Mouse (Mus musculus): ENCODE data around the gene Mad2l2. TPM values are rescaled to one million over a fixed set of nuclear protein-coding genes. Genes with fewer than 3 reads are reported as not detected.

Mad2l2 gene
- 7.3 and 8.6 TPM in 2 replicates for total RNA-seq (2015; ENCODE audit: low replicate concordance)
- 3.4 and 7.1 TPM in 2 replicates for total RNA-seq (2017; ENCODE audit: low replicate concordance)

DNA sequence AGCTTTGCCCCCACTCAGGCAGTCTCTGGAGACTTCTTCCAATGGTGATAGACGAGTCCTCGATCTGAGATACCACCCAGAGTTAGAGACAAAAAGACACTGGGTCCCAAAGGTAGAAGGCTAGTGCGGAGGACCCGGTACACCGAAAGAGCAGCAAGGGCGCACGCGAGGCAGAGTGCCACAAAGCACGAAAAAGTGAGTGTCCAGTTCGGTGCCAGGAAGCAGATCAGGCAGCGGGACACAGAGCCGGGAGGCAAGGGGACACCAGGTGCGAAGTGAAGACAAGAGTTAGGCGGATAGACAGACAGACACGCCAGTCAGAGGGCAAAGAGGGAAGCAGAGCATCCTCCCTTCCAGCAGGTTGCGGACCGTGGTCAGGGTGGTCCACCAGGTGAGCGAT, at the start of gene Mad2l2:
Mad2l2 (plus strand) TSS at position 252 of the 400 bp plus-strand sequence.
- no peak for ATAC-seq (replicated peaks; ENCODE audit: low FRiP score, poor library complexity, severe bottlenecking)

GRCm38 (mm10) chr4:148080597-148080973, 49.6 kb upstream of the Mad2l2 start:
- no peak for ATAC-seq (replicated peaks; ENCODE audit: low FRiP score, poor library complexity, severe bottlenecking)

GRCm38 (mm10) chr4:148081201-148081600, 49.0 kb upstream of the Mad2l2 start:
- no peak for ATAC-seq (replicated peaks; ENCODE audit: low FRiP score, poor library complexity, severe bottlenecking)

DNA sequence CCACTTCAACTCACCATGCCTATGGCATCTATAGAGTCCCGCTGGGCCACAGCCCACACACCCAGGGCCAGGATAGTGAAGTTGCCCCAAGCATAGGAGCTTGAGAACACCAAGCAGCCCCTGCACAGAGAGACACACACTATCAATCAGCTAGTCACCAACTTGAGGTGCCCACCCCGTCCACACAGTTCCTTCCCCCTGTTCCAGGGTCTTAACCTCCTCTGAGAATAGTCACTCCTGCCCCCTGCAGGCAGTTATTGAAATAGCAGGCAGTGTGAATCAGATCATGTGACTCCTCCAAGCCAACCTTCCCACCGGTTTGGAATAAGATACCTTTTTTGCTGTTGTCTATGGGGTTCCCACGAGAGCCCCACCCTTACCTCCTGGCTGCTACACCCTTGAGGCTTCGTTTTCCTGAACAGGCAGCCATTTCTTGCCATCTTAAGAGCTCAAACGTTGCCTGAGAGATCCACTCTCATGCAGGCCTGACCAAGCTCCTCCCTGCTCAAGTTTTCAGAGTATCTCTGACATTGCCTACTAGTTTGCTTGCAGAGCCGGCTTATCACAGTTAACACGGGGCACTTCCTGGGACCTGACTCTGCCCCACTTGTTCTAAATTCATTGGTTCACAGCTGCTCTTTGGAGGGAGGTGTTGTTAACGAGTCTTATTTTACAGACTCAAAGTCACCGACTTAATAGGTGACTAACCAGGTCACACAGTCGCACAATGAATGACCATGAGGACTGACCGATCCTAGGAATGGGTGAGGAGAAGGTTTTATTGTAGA, 47.7 kb upstream of the Mad2l2 start:
- ATAC-seq (replicated peaks; ENCODE audit: low FRiP score, poor library complexity, severe bottlenecking), result peak; percentile 62

GRCm38 (mm10) chr4:148083176-148083899, 46.8 kb upstream of the Mad2l2 start:
- ATAC-seq (replicated peaks; ENCODE audit: low FRiP score, poor library complexity, severe bottlenecking), result no peak

- no peak for ATAC-seq (replicated peaks; ENCODE audit: low FRiP score, poor library complexity, severe bottlenecking)
These were observed 45.9 kb upstream of the Mad2l2 start for GRCm38 (mm10) chr4:148084261-148084714.

DNA sequence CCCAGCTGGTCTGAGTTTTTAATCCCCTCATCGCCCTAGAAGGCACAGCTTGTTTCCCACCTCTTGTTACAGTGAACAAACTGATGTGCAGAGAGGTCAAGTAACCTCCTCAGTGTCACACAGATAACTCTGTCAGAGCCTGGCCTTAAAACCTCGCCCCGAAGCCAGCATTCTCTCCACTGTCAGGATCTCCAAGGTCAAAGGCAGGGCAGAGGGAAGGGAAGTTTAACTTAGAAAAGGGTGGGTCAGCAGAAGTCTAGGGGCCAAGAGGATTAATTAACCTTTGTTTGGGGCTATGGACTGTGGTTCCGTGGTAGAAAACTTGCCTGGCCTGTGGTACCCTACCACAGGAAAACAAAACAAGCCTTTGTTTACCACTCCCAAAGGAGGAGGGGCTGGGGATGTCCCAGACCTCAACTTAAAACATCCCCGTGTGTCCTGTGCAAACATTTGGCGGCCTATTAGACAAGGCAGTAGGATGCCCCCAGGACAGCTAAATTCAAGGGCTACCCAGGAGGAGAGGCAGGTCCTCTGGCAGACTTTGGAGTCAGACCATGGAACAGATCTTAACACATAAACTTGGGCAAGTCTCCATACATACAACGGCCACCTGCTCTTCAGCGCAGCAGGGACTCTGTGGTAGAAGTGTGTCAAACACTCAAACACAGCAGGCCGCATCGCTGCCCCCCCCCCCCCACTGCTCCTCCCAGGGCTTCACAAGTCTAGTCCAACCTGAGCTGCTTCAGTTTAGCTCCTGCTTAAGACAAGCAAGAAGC, 44.9 kb upstream of the Mad2l2 start:
- no peak for ATAC-seq (replicated peaks; ENCODE audit: low FRiP score, poor library complexity, severe bottlenecking)

DNA sequence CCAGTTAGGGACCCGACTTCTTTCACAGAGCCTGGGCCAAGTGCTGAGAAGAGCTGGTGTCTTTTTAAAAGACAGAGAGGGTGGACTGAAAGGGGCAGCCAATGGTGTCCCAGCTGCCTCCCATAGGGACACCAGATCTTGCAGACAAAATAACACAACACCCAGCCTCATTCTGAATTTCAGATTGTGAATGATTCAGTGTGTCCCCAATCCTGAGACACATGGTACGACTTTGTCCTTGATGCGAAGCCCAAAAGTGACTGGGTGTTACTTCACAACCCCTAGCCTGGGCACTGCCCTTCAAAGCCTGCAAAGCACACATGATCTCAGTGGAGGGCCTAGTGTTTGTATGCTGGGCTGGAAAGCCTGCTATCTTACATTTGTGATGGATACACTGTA, 44.3 kb upstream of the Mad2l2 start:
- no peak for ATAC-seq (replicated peaks; ENCODE audit: low FRiP score, poor library complexity, severe bottlenecking)

DNA sequence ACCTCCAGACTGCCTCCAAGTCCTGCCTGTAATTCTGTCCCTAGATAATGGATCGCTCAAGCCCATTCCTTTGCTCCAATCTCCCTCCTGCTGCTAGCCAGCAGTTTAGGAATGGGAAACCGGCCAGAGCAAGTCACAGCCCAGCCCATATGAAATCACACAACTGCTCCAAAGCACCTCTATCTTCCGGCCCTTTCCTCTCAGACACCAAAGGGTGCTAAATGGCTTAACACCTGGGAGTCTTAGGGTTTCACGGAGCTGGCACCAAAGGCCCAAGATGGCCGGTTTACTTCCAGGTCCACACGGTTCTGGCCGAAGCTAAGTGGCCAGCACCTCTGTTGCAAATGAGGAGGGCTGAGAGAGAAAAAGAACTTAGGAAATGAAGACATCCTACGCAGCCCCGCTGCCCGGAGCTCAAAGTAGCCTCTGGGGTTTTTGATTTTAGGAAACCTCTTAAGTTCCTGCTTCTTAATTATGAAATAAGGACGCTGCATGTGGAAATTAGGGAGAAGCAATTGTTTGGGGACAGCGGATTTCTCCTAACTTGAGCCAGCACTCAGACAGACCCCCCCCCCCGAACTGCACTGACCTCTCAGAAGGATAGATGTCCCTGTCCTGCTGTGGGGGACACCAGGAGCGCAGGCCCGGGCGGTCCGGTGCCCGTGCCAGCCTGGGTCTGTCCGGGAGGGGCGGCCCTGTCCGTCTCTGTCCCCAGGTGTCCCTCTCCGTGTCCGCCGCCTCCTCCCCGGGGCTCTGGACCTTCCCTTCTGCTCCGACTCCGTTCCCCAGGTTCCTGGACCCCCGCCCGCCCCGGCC, 42.9 kb upstream of the Mad2l2 start:
- ATAC-seq (replicated peaks; ENCODE audit: low FRiP score, poor library complexity, severe bottlenecking), result peak; percentile 8; the same call in 1 of the 2 replicates

- ATAC-seq (replicated peaks; ENCODE audit: low FRiP score, poor library complexity, severe bottlenecking), result peak; percentile 90
These were observed 42.2 kb upstream of the Mad2l2 start, which contains the start of gene Agtrap for GRCm38 (mm10) chr4:148087907-148088527. Agtrap (minus strand) TSS chr4:148088031.

GRCm38 (mm10) chr4:148089166-148089565, 41.0 kb upstream of the Mad2l2 start:
- no peak for ATAC-seq (replicated peaks; ENCODE audit: low FRiP score, poor library complexity, severe bottlenecking)

DNA sequence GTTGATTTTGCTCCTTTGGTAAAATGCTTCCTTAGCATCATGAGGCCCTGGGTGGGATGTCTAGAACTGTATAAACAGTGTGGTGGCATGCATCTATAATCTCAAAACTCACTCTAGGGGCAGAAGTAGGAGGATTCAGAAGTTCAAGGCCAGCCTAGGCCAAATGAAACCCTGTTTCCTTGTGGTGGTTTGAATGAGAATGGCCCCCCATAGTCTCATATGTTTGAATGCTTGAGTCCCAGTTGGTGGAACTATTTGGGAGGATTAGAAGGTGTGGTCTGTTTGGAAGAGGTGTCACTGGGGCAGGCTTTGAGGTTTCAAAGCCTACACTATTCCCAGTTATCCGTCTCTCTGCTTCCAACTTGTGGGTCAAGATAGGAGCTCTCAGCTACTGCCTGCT, 39.0 kb upstream of the Mad2l2 start:
- ATAC-seq (replicated peaks; ENCODE audit: low FRiP score, poor library complexity, severe bottlenecking), result no peak

GRCm38 (mm10) chr4:148092551-148093271, 37.5 kb upstream of the Mad2l2 start:
- ATAC-seq (replicated peaks; ENCODE audit: low FRiP score, poor library complexity, severe bottlenecking), result no peak

GRCm38 (mm10) chr4:148094161-148094560, 36.0 kb upstream of the Mad2l2 start:
- ATAC-seq (replicated peaks; ENCODE audit: low FRiP score, poor library complexity, severe bottlenecking), result no peak

- no peak for ATAC-seq (replicated peaks; ENCODE audit: low FRiP score, poor library complexity, severe bottlenecking)
These were observed 35.1 kb upstream of the Mad2l2 start for GRCm38 (mm10) chr4:148095081-148095480.

DNA sequence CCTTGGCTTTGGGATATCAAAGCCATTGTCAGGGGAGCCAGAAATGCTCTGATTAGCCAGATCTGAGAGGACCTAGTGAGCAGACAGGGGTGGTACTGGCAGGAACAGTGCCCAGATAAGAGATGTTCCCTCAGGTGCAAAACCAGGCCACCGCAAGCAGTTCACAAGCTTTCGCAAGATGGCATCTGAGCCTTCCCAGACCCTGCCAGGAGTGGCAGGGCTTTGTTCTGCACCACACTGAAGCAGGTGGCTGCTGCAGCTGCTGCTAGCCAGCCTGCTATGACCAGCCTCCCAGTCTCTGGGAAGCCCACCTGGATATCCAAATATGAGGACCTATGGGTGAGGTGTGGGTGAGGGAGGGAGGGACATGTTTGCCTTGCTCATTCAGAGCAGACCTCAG, 32.2 kb upstream of the Mad2l2 start:
- ATAC-seq (replicated peaks; ENCODE audit: low FRiP score, poor library complexity, severe bottlenecking), result no peak

GRCm38 (mm10) chr4:148098666-148099065, 31.5 kb upstream of the Mad2l2 start:
- ATAC-seq (replicated peaks; ENCODE audit: low FRiP score, poor library complexity, severe bottlenecking), result no peak

DNA sequence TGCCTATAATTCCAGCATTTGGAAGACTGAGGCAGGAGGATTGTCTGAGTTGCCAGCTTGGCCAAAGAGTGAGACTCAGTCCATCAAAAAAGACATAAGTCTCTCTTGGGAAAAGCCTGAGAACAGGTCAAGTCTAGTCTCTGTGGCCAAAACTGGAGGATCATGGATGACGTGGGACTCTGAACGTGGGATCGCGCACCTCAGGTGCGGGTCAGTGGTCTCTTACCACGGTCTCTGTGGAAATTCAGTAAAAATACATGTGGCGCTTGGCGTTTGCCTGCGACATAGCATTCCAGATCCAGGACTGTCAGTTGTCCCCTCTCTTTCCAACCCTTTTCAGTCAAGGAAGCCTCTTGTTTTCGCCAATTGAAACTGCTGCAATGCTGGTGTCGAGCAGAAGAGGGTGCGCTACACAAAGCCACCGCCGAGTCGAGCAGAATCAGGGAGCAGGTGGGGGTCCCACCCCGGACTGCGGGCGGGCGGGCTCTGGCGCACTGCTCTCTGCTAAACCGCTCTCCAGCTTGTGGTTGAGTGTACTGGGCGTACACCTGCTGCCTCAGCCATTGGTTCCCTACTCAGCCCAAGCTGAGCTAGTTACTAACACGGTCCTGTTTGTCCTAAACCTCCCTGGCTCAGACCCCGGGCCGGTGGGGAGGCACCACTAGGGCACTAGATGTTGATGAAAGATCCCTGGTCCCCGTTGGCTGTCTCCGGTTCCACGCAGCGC, 28.2 kb upstream of the Mad2l2 start:
- ATAC-seq (replicated peaks; ENCODE audit: low FRiP score, poor library complexity, severe bottlenecking), result no peak
